Mouse (Mus musculus) layer of hippocampus, postnatal 25 days (tissue): Measurements from ENCODE around the gene 4933409G03Rik. TPM values are rescaled to one million over a fixed set of nuclear protein-coding genes. Genes with fewer than 3 reads are reported as not detected.
"Not testable (repeated sequence)": the region's sequence is repeated elsewhere in the genome, so short reads cannot be mapped to it uniquely, and the experiment has no call there.

Experiments used
- DNase-seq, 2 experiments: peaks; one replicate each; pipeline ENCODE4 v3.0.0; 2022; ENCODE audit warnings: mixed read lengths in 2 of 2, low spot score in 1 of 2; ENCODE audit errors: extremely low spot score in 1 of 2
- total RNA-seq, 2 experiments: library from RNA; stranded (reverse); gene quantifications; 2 replicates each; pipeline ENCODE4 v1.2.3; 2021

The 4933409G03Rik gene
- total RNA-seq: not detected

GRCm38 (mm10) chr2:68582113-68582512 is at the start of gene 4933409G03Rik:
Gene 4933409G03Rik (plus strand): TSS chr2:68582413.
- DNase-seq: no peak

GRCm38 (mm10) chr2:68544190-68544589 is 38.0 kb upstream of the 4933409G03Rik start:
- no peak for DNase-seq

GRCm38 (mm10) chr2:68560821-68561220 is 21.4 kb upstream of the 4933409G03Rik start:
- DNase-seq: no peak

GRCm38 (mm10) chr2:68563331-68563730 is 18.9 kb upstream of the 4933409G03Rik start:
- DNase-seq: peak in 1 of 2 experiments; percentile 45

DNA sequence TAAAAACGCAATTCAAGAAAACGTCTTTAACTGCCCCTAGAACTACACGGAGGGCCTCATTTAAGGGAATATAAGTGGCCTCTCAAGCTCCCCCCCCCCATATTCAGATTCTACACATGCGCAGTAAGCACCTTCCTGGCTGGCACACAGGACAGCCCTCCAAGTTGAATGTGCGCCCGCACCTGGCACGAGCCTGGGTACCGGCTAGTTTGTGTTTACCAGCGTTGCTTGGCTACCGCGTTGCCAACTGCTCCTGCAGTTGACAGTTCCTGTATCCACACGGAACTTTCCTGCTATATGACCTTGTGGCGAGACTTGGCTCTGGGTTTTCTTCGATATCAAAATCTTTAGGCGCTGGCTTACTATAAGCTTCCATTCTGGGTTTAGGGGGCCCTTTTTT is 13.9 kb upstream of the 4933409G03Rik start:
- peak; percentile 25 to 52 for DNase-seq

DNA sequence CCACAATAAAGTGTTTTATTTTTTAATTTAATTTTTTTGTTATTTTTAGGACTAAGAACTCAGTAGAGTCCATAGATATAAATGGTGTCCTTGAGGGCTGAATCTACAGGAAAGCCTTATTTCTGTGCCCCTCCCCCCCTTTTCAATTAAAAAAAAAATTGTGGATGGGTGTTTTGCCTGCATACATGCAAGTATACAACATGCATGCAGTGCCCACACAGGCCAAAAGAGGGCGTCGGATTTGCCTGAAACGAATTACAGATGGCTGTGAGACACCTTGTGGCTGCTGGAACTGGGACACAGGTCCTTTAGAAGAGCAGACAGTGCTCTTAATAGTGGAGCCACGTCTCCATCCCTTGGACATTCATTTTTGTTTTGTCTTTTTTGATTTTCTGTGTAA is 9.9 kb upstream of the 4933409G03Rik start:
- DNase-seq: peak in 1 of 2 experiments; percentile 27

- no peak for DNase-seq
Observed at GRCm38 (mm10) chr2:68592765-68593164, 10.6 kb downstream of the 4933409G03Rik start.

DNA sequence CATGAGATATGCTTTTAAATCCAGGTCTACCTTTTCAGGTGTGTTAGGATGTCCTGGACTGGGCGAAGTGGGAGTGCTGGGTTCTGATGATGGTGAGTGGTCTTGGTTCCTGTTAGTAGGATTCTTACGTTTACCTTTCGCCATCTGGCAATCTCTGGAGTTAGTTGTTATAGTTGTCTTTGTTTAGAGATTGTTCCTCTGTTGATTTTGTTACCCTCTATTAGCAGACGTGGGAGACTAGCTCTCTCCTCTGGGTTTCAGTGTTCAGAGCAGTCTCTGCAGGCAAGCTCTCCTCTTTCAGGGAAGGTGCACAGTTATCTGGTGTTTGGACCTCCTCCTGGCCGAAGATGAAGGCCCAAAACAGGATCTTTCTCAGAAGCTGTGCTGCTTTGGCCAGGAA is 74.0 kb downstream of the 4933409G03Rik start, which contains the start of gene 4932414N04Rik:
Gene 4932414N04Rik (plus strand): TSS at position 301 of the 400 bp plus-strand sequence.
- DNase-seq: not testable (repeated sequence)

Other genes with a start within 250 kb of the 4933409G03Rik start
- gene Stk39, start 110.1 kb upstream of the 4933409G03Rik start, total RNA-seq: 10 to 100 TPM; 57.8 to 62.4 TPM
- gene 4932414N04Rik, start 74.1 kb downstream of the 4933409G03Rik start, total RNA-seq: not detected